Mouse (Mus musculus): ENCODE measurements at regions not wholly inside any gene's neighbourhood (a gene's known extent, or its start where the extent isn't known, plus 50 kb on each side); places are given as distances from the start of the nearest gene placed in this dataset.

DNA sequence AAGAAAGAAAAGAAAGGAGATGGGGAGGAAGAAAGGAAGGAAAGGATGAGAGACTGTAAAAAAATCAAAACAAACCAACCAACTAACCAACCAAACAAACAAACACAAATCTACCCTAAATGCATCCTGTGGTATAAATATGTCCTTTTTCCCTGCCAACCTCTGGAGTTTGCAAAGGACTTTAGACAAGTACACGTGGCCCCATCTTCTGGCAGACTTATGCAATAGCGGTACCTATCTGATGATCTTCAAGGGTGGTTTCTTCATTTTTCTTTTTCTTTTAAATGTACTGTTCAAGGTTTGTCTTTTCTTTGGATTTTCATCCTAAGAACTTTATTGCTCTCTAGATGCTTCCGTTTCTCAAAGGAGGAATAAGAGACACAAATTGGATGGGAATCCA lies 127.3 kb downstream of the Cpeb2 start:
- no peak overlapping the region for H3K9ac ChIP-seq (ENCODE audit: low read depth, low read length)
- H3K4me1 ChIP-seq (ENCODE audit: control insufficient read depth, insufficient read depth, low read length): peaks cover 2% of the 10 kb centered on the region
- intact Hi-C loops (cut with DNase I): loop anchor here (10.0 kb wide), 1 partner anchor 1475 kb away; no protein-coding TSS in a partner anchor
- H3K27me3 ChIP-seq (ENCODE audit: control insufficient read depth, insufficient read depth, low read length): no peaks in the 10 kb centered on the region
- H3K36me3 ChIP-seq (ENCODE audit: control insufficient read depth, insufficient read depth, low read length): no peaks in the 10 kb centered on the region
- no peak overlapping the region for H3K4me3 ChIP-seq
- peak; percentile 81 for TF ChIP-seq CTCF (IDR thresholded peaks at IDR 0.05)
- TF ChIP-seq EP300 (IDR thresholded peaks at IDR 0.05; ENCODE audit: insufficient read depth, low read depth, low read length): no peak
- DNase-seq: no peak
- H3K79me2 ChIP-seq (replicated peaks; ENCODE audit: control insufficient read depth, insufficient read depth, low read length): no peaks in the 10 kb centered on the region
- H3K27ac ChIP-seq: no peak overlapping the region
- WGBS: 29% methylated on average over 3 of the region's 3 CpGs

DNA sequence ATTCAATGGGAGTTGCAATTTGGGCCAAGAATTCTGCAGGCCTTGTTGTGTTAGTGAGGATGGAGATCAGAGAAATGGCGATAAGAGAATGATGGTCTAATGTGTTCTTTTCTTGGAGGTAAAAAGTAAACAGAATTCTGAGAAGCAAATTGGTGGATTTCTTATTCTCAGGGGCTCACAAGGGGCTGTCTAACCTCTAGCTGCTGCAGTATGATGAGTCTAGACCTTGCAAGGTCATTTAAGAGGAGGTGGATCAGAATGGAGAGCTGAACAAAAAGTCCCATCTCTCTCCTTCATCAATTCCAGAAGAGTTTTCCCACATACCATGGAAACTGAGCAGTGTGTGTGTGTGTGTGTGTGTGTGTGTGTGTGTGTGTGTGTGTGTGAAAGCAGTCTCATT lies 128.1 kb downstream of the Cpeb2 start:
- TF ChIP-seq CTCF (IDR thresholded peaks at IDR 0.05) (no peak), EP300 (IDR thresholded peaks at IDR 0.05; ENCODE audit: insufficient read depth, low read depth, low read length) (no peak), POLR2A (IDR thresholded peaks at IDR 0.05; ENCODE audit: insufficient read depth, low read depth, low read length) (no peak)
- WGBS: 90% methylated on average over 1 of the region's 1 CpGs
- Histone ChIP-seq H3K79me2 (replicated peaks; ENCODE audit: control insufficient read depth, insufficient read depth, low read length) (no peaks in the 10 kb centered on the region), H3K4me1 (ENCODE audit: control insufficient read depth, insufficient read depth, low read length) (no peaks in the 10 kb centered on the region; the same call in none of the 2 replicates), H3K9ac (ENCODE audit: low read depth, low read length) (no peak overlapping the region), H3K36me3 (ENCODE audit: control insufficient read depth, insufficient read depth, low read length) (no peaks in the 10 kb centered on the region), H3K4me3 (no peak overlapping the region), H3K27ac (no peak overlapping the region), H3K27me3 (ENCODE audit: control insufficient read depth, insufficient read depth, low read length) (no peaks in the 10 kb centered on the region)
- DNase-seq: no peak
- intact Hi-C loops (cut with DNase I): loop anchor here (10.0 kb wide), 1 partner anchor 1476 kb away; no protein-coding TSS in a partner anchor

DNA sequence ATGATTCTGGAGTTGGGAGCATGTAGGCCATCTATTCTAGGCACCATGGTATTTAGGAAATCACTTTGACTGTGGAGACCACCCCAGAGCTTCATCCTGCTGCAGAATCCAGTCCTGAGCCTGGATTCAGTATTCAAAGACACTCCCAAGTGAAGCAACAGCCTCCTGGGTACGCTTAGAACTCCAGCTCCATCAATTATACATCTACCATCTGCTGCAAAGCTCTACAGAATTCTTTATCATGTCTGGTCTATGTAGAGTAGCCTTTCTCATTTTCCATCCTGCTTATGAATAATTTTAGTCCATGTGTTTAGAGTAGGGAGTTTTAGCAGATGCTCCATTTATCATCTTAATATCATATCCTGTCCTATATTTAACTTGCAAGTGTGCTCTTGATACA lies 139.4 kb downstream of the Cpeb2 start:
- TF ChIP-seq EP300 (IDR thresholded peaks at IDR 0.05; ENCODE audit: insufficient read depth, low read depth, low read length) (no peak), POLR2A (IDR thresholded peaks at IDR 0.05; ENCODE audit: insufficient read depth, low read depth, low read length) (no peak), CTCF (IDR thresholded peaks at IDR 0.05) (no peak)
- no peak for DNase-seq
- intact Hi-C loops (cut with DNase I): no loop called here
- H3K4me1 ChIP-seq (ENCODE audit: control insufficient read depth, insufficient read depth, low read length): no peaks in the 10 kb centered on the region
- no peaks in the 10 kb centered on the region for H3K79me2 ChIP-seq (replicated peaks; ENCODE audit: control insufficient read depth, insufficient read depth, low read length)
- 85% methylated on average over 1 of the region's 1 CpGs for WGBS
- no peaks in the 10 kb centered on the region for H3K27me3 ChIP-seq (ENCODE audit: control insufficient read depth, insufficient read depth, low read length)
- no peak overlapping the region for H3K27ac ChIP-seq
- no peak overlapping the region for H3K9ac ChIP-seq (ENCODE audit: low read depth, low read length)
- H3K36me3 ChIP-seq (ENCODE audit: control insufficient read depth, insufficient read depth, low read length): no peaks in the 10 kb centered on the region
- no peak overlapping the region for H3K4me3 ChIP-seq

DNA sequence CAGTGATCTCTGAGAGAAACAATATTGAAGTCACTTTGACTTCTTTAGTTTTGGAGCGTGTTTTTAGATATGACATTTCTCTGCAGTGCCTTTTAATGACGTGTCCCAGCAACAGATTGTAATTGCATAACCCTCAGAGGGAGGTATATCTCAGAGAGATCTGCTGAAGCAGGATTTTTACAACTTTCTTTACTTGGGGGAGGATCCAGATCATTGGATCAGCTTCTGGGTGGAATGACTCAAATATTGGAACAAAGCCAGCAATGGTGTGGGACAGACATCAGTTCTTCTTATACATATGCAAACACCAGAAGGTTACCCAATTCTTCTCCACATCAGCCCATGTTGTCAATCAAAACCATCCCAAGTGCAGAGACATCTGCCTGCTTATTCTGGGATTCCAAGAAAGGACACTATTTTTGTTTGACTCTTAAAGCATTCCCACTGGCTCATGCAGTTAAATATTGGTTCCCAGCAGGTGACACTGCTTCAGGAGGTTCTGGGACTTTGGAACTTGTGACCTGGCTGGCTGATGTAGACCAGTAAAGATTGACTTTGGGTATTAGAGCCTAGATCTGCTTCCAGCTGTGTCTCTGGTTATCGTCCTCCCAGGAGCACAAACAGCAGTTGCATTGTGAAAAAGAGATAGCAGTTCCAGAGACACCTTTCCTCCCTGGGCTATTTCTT lies 130.5 kb upstream of the C1qtnf7 start:
- no peaks in the 10 kb centered on the region for H3K4me1 ChIP-seq (ENCODE audit: control insufficient read depth, insufficient read depth, low read length)
- no peak for DNase-seq
- no peaks in the 10 kb centered on the region for H3K27me3 ChIP-seq (ENCODE audit: control insufficient read depth, insufficient read depth, low read length)
- no peak overlapping the region for H3K4me3 ChIP-seq
- no peaks in the 10 kb centered on the region for H3K79me2 ChIP-seq (replicated peaks; ENCODE audit: control insufficient read depth, insufficient read depth, low read length)
- H3K9ac ChIP-seq (ENCODE audit: low read depth, low read length): no peak overlapping the region
- intact Hi-C loops (cut with DNase I): no loop called here
- WGBS: 48% methylated on average over 3 of the region's 3 CpGs
- no peaks in the 10 kb centered on the region for H3K36me3 ChIP-seq (ENCODE audit: control insufficient read depth, insufficient read depth, low read length)
- H3K27ac ChIP-seq: no peak overlapping the region
- TF ChIP-seq CTCF (IDR thresholded peaks at IDR 0.05) (no peak), POLR2A (IDR thresholded peaks at IDR 0.05; ENCODE audit: insufficient read depth, low read depth, low read length) (no peak), EP300 (IDR thresholded peaks at IDR 0.05; ENCODE audit: insufficient read depth, low read depth, low read length) (no peak)

DNA sequence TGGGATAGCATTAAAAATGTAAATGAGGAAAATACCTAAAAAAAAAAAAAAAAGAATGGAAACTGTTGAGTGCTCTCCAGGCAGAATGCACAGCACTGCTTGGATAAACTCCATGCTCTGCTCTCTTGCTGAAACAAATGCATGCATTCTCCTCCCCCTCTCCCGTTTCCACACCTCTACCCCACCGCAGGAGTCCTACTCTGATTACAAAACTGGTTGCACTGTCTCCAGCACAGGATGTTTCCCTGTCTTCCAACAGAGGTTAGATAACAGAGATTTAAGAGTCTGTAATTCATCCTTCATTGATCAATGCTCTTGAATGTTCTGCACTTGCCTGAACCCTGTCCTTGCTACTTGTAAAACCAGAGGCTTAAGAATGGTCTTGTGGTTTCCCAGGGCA lies 124.3 kb upstream of the C1qtnf7 start:
- TF ChIP-seq CTCF (IDR thresholded peaks at IDR 0.05): no peak
- no peak overlapping the region for H3K4me3 ChIP-seq
- no peak overlapping the region for H3K9ac ChIP-seq (ENCODE audit: low read depth, low read length)
- H3K36me3 ChIP-seq (ENCODE audit: control insufficient read depth, insufficient read depth, low read length): peaks cover 1% of the 10 kb centered on the region; the same call in 1 of the 2 replicates
- no peaks in the 10 kb centered on the region for H3K27me3 ChIP-seq (ENCODE audit: control insufficient read depth, insufficient read depth, low read length)
- H3K79me2 ChIP-seq (replicated peaks; ENCODE audit: control insufficient read depth, insufficient read depth, low read length): no peaks in the 10 kb centered on the region
- DNase-seq: no peak
- H3K4me1 ChIP-seq (ENCODE audit: control insufficient read depth, insufficient read depth, low read length): no peaks in the 10 kb centered on the region
- H3K27ac ChIP-seq: no peak overlapping the region
- intact Hi-C loops (cut with DNase I): no loop called here
- 10% methylated on average over 2 of the region's 2 CpGs for WGBS

DNA sequence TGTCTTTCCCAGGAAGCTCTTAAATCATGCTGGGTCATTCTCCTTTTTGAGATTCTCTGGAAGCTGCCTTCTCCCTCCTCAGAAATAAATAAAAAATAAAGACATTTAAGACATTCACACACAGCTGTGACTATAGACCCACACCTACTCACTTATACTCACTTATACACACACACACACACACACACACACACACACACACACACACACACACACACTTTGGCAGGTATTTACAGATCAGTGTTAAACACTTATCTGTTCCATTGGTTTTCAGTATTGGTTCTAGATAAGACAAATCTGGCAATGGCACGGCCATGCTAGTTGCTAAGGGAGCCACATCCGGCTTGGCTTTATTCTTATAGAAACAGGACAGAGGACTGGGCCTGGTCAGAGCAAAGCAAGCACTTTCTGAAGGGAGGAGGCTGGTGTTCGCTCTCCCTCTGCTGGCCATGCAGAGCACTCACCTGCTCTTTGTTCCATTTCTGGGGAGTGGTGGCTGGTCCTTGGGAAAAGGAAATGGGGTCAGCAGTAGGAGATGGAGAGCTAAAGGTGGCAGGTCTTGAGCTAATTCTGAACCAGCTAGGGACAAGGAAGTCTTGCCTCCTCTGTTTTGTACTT lies 123.8 kb upstream of the C1qtnf7 start:
- Histone ChIP-seq H3K9ac (ENCODE audit: low read depth, low read length) (no peak overlapping the region), H3K27me3 (ENCODE audit: control insufficient read depth, insufficient read depth, low read length) (no peaks in the 10 kb centered on the region), H3K4me1 (ENCODE audit: control insufficient read depth, insufficient read depth, low read length) (no peaks in the 10 kb centered on the region), H3K79me2 (replicated peaks; ENCODE audit: control insufficient read depth, insufficient read depth, low read length) (no peaks in the 10 kb centered on the region), H3K36me3 (ENCODE audit: control insufficient read depth, insufficient read depth, low read length) (peaks cover 1% of the 10 kb centered on the region; the same call in 1 of the 2 replicates), H3K4me3 (no peak overlapping the region), H3K27ac (no peak overlapping the region)
- DNase-seq: peak; percentile 21 to 26
- intact Hi-C loops (cut with DNase I): no loop called here
- TF ChIP-seq EP300 (IDR thresholded peaks at IDR 0.05; ENCODE audit: insufficient read depth, low read depth, low read length): no peak
- peak; percentile 79 for TF ChIP-seq CTCF (IDR thresholded peaks at IDR 0.05)
- TF ChIP-seq POLR2A (IDR thresholded peaks at IDR 0.05; ENCODE audit: insufficient read depth, low read depth, low read length): no peak
- 9% methylated on average over 3 of the region's 3 CpGs for WGBS
